Mouse (Mus musculus) testis, adult 2 months (tissue): ENCODE results near the gene Lmbr1.

ENCODE experiments used
- CTCF ChIP-seq: fragments of 200-500 bp; IDR thresholded peaks from 2 replicates; pipeline ENCODE4 v1.5.1; 2012; ENCODE audit warnings: low read depth, mild to moderate bottlenecking, inconsistent platforms, low read length, moderate library complexity; ENCODE audit not compliant: control insufficient read depth, insufficient read depth, insufficient replicate concordance
- POLR2A ChIP-seq: fragments of 200-500 bp; IDR thresholded peaks from 2 replicates; pipeline ENCODE4 v1.6.1; 2012; ENCODE audit warnings: low read depth, mild to moderate bottlenecking, inconsistent platforms, low read length, moderate library complexity; ENCODE audit not compliant: control insufficient read depth

DNA sequence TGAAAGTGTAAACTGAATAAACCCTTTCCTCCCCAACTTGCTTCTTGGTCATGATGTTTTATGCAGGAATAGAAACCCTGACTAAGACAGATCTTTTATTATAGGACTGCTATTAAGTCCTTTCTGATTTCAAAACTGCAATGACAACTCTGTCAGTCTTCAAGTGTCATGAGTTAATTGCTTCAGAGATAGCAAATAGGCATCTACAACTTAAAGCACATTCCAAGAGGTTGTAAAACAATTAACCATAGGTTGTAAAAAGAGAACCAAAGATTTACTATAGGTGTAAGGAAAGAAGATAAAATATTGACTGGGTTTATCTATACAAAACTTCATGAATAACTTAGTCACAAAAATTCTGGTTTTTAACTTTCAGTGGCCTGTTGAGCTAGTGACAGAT is 32.7 kb upstream of the Lmbr1 start:
- TF ChIP-seq CTCF, result no peak
- TF ChIP-seq POLR2A, result no peak
